Mouse (Mus musculus): ENCODE data around the gene Mrpl10. TPM values are rescaled to one million over a fixed set of nuclear protein-coding genes. Genes with fewer than 3 reads are reported as not detected.
A peak's percentile ranks its signal among the peaks of the same experiment; 100 is the strongest.

Gene Mrpl10
- polyA plus RNA-seq, 1 experiment from 2014 or later = 66.9 TPM

GRCm38 (mm10) chr11:97009198-97009790 is 32.1 kb upstream of the Mrpl10 start:
- ATAC-seq = no peak
- Histone ChIP-seq H3K4me1 (ENCODE audit: control insufficient read depth, insufficient read depth, low read depth, low read length) (no peaks in the 10 kb centered on the region), H3K9me3 (ENCODE audit: control insufficient read depth, low read length) (no peaks in the 10 kb centered on the region), H3K27ac (ENCODE audit: low read depth, low read length) (no peak overlapping the region), H3K9ac (ENCODE audit: low read depth, low read length) (no peak overlapping the region), H3K4me3 (ENCODE audit: low read length) (no peak overlapping the region), H3K4me2 (ENCODE audit: low read length) (no peak overlapping the region), H3K27me3 (replicated peaks; ENCODE audit: control insufficient read depth, insufficient read depth, low read length) (peaks cover 7% of the 10 kb centered on the region), H3K36me3 (ENCODE audit: control insufficient read depth, insufficient read depth, low read length) (no peaks in the 10 kb centered on the region)
- WGBS = 59% methylated on average over 8 of the region's 8 CpGs

DNA sequence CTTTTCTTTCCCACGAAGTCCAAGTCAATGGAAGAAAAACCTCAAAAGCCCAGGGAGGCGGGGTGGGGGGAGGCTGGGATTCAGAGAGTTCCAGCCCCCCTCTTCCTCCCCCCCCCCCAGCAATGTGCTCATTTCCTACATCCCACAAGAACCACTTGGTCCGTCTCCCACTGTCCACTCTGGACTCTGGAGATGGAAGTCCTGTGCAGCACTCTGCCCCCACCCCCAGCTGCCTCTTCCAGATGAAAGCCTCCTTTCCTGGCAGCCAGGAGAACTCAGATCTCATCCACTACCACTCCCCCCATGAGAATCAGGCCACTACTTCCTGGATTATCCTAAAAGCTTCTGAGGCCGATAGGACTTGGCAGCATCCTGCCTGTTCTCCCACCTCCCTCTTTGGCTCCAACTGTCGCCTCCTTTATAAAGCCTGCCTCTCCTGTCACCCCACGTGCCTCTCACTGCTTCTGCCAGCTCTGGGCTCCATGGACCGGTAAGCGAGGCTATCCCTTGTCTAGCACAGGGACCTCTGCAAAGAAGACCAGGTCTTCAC is 28.2 kb upstream of the Mrpl10 start, which contains the start of gene Sp6:
TSS of gene Sp6 (plus strand) at position 274 of the 550 bp plus-strand sequence.
- ATAC-seq = no peak
- no peak within 1 kb of the TSS for H3K4me3 ChIP-seq (ENCODE audit: low read length)
- no peak within 1 kb of the TSS for H3K9ac ChIP-seq (ENCODE audit: low read depth, low read length)
- 34% methylated on average over 8 of the region's 8 CpGs for WGBS
- H3K36me3 ChIP-seq (ENCODE audit: control insufficient read depth, insufficient read depth, low read length) = no peaks in the 10 kb centered on the region
- H3K27me3 ChIP-seq (replicated peaks; ENCODE audit: control insufficient read depth, insufficient read depth, low read length) = peaks cover 30% of the 10 kb centered on the region
- H3K27ac ChIP-seq (ENCODE audit: low read depth, low read length) = no peak within 1 kb of the TSS
- no peaks in the 10 kb centered on the region; the same call in 1 of the 2 replicates for H3K4me1 ChIP-seq (ENCODE audit: control insufficient read depth, insufficient read depth, low read depth, low read length)
- no peak within 1 kb of the TSS for H3K4me2 ChIP-seq (ENCODE audit: low read length)
- H3K9me3 ChIP-seq (ENCODE audit: control insufficient read depth, low read length) = no peaks in the 10 kb centered on the region

GRCm38 (mm10) chr11:97017696-97018582 is 23.4 kb upstream of the Mrpl10 start:
- Histone ChIP-seq H3K9me3 (ENCODE audit: control insufficient read depth, low read length) (no peaks in the 10 kb centered on the region), H3K27ac (ENCODE audit: low read depth, low read length) (no peak overlapping the region), H3K4me2 (ENCODE audit: low read length) (peak overlapping the region; percentile 57), H3K36me3 (ENCODE audit: control insufficient read depth, insufficient read depth, low read length) (no peaks in the 10 kb centered on the region), H3K27me3 (replicated peaks; ENCODE audit: control insufficient read depth, insufficient read depth, low read length) (peaks cover 72% of the 10 kb centered on the region), H3K4me3 (ENCODE audit: low read length) (peak overlapping the region; percentile 39), H3K4me1 (ENCODE audit: control insufficient read depth, insufficient read depth, low read depth, low read length) (peaks cover 20% of the 10 kb centered on the region), H3K9ac (ENCODE audit: low read depth, low read length) (no peak overlapping the region)
- under 1% methylated on average over 36 of the region's 36 CpGs for WGBS
- ATAC-seq = no peak

DNA sequence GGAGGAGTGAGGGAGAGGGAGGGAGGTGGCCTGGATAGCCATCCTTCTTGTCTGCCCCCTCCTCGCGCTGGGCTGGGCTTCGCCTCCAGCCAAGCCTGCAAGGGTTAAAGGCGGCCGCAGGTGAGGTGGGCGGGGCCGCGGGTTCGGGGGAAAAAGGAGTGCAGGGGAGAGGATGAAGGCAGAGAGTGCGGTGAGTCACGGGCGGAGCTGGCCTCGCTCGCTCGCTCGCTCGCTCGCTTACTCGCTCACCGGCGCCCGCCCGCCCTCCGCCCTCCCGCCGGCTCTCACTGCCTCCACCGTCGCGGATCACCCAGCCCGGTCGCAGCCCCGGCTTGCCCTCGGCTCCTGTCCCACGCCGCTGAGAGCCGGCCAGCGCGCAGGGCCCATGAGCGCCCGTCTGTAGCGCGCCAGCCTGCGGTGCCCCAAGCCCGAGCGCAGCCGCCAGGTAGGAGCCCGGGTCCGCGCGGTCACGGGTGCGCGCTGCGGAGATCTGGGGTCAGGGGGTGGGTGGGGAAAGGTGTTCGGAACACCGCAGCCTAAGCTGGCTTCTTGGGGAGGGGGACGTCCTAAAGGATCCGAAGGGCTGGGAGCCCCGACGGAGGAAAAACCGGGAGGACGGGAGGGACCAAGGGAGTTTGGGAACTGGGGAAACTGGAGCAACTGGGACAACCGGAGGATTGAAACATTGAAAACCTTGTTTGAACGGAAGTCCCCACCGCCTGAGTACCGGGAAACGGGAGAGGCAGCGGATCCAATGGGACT is 22.6 kb upstream of the Mrpl10 start:
- H3K4me3 ChIP-seq (ENCODE audit: low read length) = peak overlapping the region; percentile 39
- H3K4me1 ChIP-seq (ENCODE audit: control insufficient read depth, insufficient read depth, low read depth, low read length) = peaks cover 20% of the 10 kb centered on the region
- H3K27ac ChIP-seq (ENCODE audit: low read depth, low read length) = no peak overlapping the region
- peak overlapping the region; percentile 48 for H3K9ac ChIP-seq (ENCODE audit: low read depth, low read length)
- 1% methylated on average over 55 of the region's 68 CpGs for WGBS
- ATAC-seq = no peak
- no peaks in the 10 kb centered on the region for H3K9me3 ChIP-seq (ENCODE audit: control insufficient read depth, low read length)
- H3K36me3 ChIP-seq (ENCODE audit: control insufficient read depth, insufficient read depth, low read length) = no peaks in the 10 kb centered on the region
- H3K27me3 ChIP-seq (replicated peaks; ENCODE audit: control insufficient read depth, insufficient read depth, low read length) = peaks cover 79% of the 10 kb centered on the region
- H3K4me2 ChIP-seq (ENCODE audit: low read length) = peak overlapping the region; percentile 57

DNA sequence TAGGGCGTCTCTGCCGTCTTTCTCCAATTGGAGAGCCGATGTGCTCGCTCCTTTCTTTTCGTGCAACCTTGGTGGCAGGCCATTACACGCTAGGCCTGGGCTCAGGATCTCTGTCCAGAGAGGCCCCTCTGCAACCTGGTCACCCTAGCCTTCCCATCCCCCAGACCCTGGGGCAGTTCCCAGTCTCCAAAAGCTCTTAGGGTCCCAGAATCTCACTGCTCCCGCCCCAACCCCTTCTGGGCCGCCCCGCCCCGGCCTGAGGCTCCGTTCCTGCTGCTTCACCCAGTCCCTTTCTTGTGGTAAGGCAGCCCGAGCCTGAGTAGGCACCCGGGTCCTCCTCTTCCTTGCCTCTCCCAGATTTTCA is 22.0 kb upstream of the Mrpl10 start:
- Histone ChIP-seq H3K36me3 (ENCODE audit: control insufficient read depth, insufficient read depth, low read length) (no peaks in the 10 kb centered on the region), H3K9me3 (ENCODE audit: control insufficient read depth, low read length) (no peaks in the 10 kb centered on the region), H3K4me3 (ENCODE audit: low read length) (peak overlapping the region; percentile 39), H3K4me2 (ENCODE audit: low read length) (no peak overlapping the region), H3K27me3 (replicated peaks; ENCODE audit: control insufficient read depth, insufficient read depth, low read length) (peaks cover 79% of the 10 kb centered on the region), H3K27ac (ENCODE audit: low read depth, low read length) (no peak overlapping the region), H3K9ac (ENCODE audit: low read depth, low read length) (no peak overlapping the region), H3K4me1 (ENCODE audit: control insufficient read depth, insufficient read depth, low read depth, low read length) (peaks cover 20% of the 10 kb centered on the region)
- WGBS = 3% methylated on average over 13 of the region's 13 CpGs
- no peak for ATAC-seq

DNA sequence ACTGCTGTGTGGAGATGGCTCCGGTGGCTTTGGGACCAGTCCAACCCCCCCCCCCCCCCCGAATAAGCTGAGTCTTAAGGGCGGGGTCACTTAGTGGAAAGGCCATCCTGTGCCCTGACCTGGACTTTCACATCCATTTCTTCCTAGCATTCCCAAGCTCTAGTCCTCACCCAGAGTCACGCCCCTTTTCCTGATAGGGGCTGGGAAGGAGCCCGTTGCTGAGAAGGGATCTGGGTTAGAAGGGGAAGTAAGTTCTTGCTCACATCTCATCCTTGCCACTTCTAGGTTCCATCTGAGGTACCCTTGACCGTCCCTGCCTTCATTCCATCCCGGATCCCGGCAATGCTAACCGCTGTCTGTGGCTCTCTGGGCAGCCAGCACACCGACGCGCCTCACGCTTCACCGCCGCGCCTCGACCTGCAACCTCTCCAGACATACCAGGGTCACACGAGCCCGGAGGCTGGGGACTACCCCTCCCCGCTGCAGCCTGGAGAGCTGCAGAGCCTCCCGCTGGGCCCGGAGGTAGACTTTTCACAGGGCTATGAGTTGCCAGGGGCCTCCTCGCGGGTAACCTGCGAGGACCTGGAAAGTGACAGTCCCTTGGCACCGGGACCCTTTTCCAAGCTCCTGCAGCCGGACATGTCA is 20.1 kb upstream of the Mrpl10 start:
- peak overlapping the region; percentile 72 for H3K4me2 ChIP-seq (ENCODE audit: low read length)
- peaks cover 78% of the 10 kb centered on the region for H3K27me3 ChIP-seq (replicated peaks; ENCODE audit: control insufficient read depth, insufficient read depth, low read length)
- H3K9ac ChIP-seq (ENCODE audit: low read depth, low read length) = no peak overlapping the region
- peaks cover 26% of the 10 kb centered on the region for H3K4me1 ChIP-seq (ENCODE audit: control insufficient read depth, insufficient read depth, low read depth, low read length)
- H3K36me3 ChIP-seq (ENCODE audit: control insufficient read depth, insufficient read depth, low read length) = no peaks in the 10 kb centered on the region
- WGBS = under 1% methylated on average over 27 of the region's 27 CpGs
- ATAC-seq = no peak
- H3K27ac ChIP-seq (ENCODE audit: low read depth, low read length) = no peak overlapping the region
- H3K4me3 ChIP-seq (ENCODE audit: low read length) = peak overlapping the region; percentile 56
- no peaks in the 10 kb centered on the region for H3K9me3 ChIP-seq (ENCODE audit: control insufficient read depth, low read length)

GRCm38 (mm10) chr11:97021873-97022484 is 19.4 kb upstream of the Mrpl10 start:
- H3K9ac ChIP-seq (ENCODE audit: low read depth, low read length) = peak overlapping the region; percentile 68
- H3K4me3 ChIP-seq (ENCODE audit: low read length) = peak overlapping the region; percentile 56
- peaks cover 26% of the 10 kb centered on the region for H3K4me1 ChIP-seq (ENCODE audit: control insufficient read depth, insufficient read depth, low read depth, low read length)
- under 1% methylated on average over 49 of the region's 50 CpGs for WGBS
- ATAC-seq = peak; percentile 44
- H3K9me3 ChIP-seq (ENCODE audit: control insufficient read depth, low read length) = no peaks in the 10 kb centered on the region
- H3K27me3 ChIP-seq (replicated peaks; ENCODE audit: control insufficient read depth, insufficient read depth, low read length) = peaks cover 70% of the 10 kb centered on the region
- no peak overlapping the region for H3K27ac ChIP-seq (ENCODE audit: low read depth, low read length)
- H3K36me3 ChIP-seq (ENCODE audit: control insufficient read depth, insufficient read depth, low read length) = no peaks in the 10 kb centered on the region
- H3K4me2 ChIP-seq (ENCODE audit: low read length) = peak overlapping the region; percentile 72

DNA sequence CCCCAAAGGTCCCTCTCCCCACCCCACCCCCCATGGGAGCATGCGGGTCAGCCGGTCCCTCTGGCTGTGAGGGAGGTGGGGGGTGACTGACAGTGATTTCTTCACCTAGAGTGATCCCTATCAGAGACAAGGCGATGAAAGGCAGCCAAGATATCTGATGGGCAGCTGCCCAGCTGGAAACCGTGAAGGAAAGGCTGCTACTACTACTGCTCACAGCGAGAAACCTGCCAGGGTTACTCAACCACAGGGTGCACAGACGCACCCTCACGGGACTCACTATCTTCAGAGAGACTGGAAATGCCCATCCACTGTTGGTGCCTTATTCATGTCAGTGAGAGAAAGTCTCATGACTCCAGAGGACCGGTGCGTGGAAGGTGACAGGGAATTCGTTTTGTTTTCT is 16.4 kb upstream of the Mrpl10 start:
- WGBS = 21% methylated on average over 10 of the region's 10 CpGs
- no peak overlapping the region for H3K27ac ChIP-seq (ENCODE audit: low read depth, low read length)
- no peak overlapping the region for H3K4me2 ChIP-seq (ENCODE audit: low read length)
- peaks cover 52% of the 10 kb centered on the region for H3K27me3 ChIP-seq (replicated peaks; ENCODE audit: control insufficient read depth, insufficient read depth, low read length)
- H3K4me1 ChIP-seq (ENCODE audit: control insufficient read depth, insufficient read depth, low read depth, low read length) = peaks cover 19% of the 10 kb centered on the region; the same call in 1 of the 2 replicates
- ATAC-seq = no peak
- no peak overlapping the region for H3K4me3 ChIP-seq (ENCODE audit: low read length)
- no peak overlapping the region for H3K9ac ChIP-seq (ENCODE audit: low read depth, low read length)
- no peaks in the 10 kb centered on the region for H3K36me3 ChIP-seq (ENCODE audit: control insufficient read depth, insufficient read depth, low read length)
- H3K9me3 ChIP-seq (ENCODE audit: control insufficient read depth, low read length) = no peaks in the 10 kb centered on the region

Measured in hindbrain, embryonic 16.5 days (tissue).